Mouse (Mus musculus): ENCODE results near the gene Tas2r135.

The Tas2r135 gene

GRCm38 (mm10) chr6:42375131-42375530 lies 30.1 kb upstream of the Tas2r135 start:
- no peak for DNase-seq

- no peak for DNase-seq
Measured at GRCm38 (mm10) chr6:42376016-42376415, 29.2 kb upstream of the Tas2r135 start.

GRCm38 (mm10) chr6:42376504-42377019 lies 28.7 kb upstream of the Tas2r135 start:
- DNase-seq, result no peak

GRCm38 (mm10) chr6:42377280-42377679 lies 28.0 kb upstream of the Tas2r135 start:
- no peak for DNase-seq

GRCm38 (mm10) chr6:42379551-42379950 lies 25.7 kb upstream of the Tas2r135 start:
- DNase-seq, result no peak

- peak; percentile 62 for DNase-seq
Measured at GRCm38 (mm10) chr6:42380416-42381144, 24.7 kb upstream of the Tas2r135 start.

- no peak for DNase-seq
Measured at GRCm38 (mm10) chr6:42381221-42381620, 24.0 kb upstream of the Tas2r135 start.

- DNase-seq, result no peak
Measured at GRCm38 (mm10) chr6:42381916-42382381, 23.3 kb upstream of the Tas2r135 start.

- no peak for DNase-seq
Measured at GRCm38 (mm10) chr6:42383360-42383759, 21.9 kb upstream of the Tas2r135 start.

- no peak for DNase-seq
Measured at GRCm38 (mm10) chr6:42385635-42386034, 19.6 kb upstream of the Tas2r135 start.

GRCm38 (mm10) chr6:42391796-42392330 lies 13.4 kb upstream of the Tas2r135 start:
- DNase-seq, result no peak

- DNase-seq, result peak; percentile 80
Measured at GRCm38 (mm10) chr6:42395960-42396809, 9.0 kb upstream of the Tas2r135 start.

- no peak for DNase-seq
Measured at GRCm38 (mm10) chr6:42397041-42397657, 8.1 kb upstream of the Tas2r135 start.

GRCm38 (mm10) chr6:42398285-42398684 lies 6.9 kb upstream of the Tas2r135 start:
- DNase-seq, result no peak

GRCm38 (mm10) chr6:42398998-42399397 lies 6.2 kb upstream of the Tas2r135 start:
- DNase-seq, result no peak

GRCm38 (mm10) chr6:42399938-42400337 lies 5.3 kb upstream of the Tas2r135 start, which contains the start of gene Tas2r143:
Gene Tas2r143, plus strand, starts transcription at chr6:42400238.
- no peak for DNase-seq

- no peak for DNase-seq
Measured at GRCm38 (mm10) chr6:42419443-42419842, 14.2 kb downstream of the Tas2r135 start.

GRCm38 (mm10) chr6:42421439-42421838 lies 16.2 kb downstream of the Tas2r135 start:
- no peak for DNase-seq

- no peak for DNase-seq
Measured at GRCm38 (mm10) chr6:42424472-42424871, 19.2 kb downstream of the Tas2r135 start.

GRCm38 (mm10) chr6:42426337-42426736 lies 21.1 kb downstream of the Tas2r135 start:
- DNase-seq, result no peak

GRCm38 (mm10) chr6:42433554-42433953 lies 28.3 kb downstream of the Tas2r135 start:
- no peak for DNase-seq

GRCm38 (mm10) chr6:42434446-42434845 lies 29.2 kb downstream of the Tas2r135 start, which contains the start of gene Tas2r126:
Gene Tas2r126, plus strand, starts transcription at chr6:42434535.
- no peak for DNase-seq

GRCm38 (mm10) chr6:42435490-42435889 lies 30.3 kb downstream of the Tas2r135 start:
- no peak for DNase-seq
